20 mouse cellular contexts compared by ENCODE assay signal in genomic region chr3:149171766-149172165, GRCm38 (mm10).
DNase-seq lines count a peak whose midpoint lies in the region; ATAC-seq and TF ChIP-seq lines count a peak whose summit lies in the region.
"Had no signal": no experiment of that assay in that cellular context is flagged by ENCODE, and none has a peak within 500 bp of the region (broad histone marks: within the 10 kb centered on the region; RNA-seq: fewer than 3 reads in every experiment).

No protein-coding gene starts in this region.

- TF ChIP-seq CTCF in lung, embryonic 14.5 days (IDR thresholded peaks at IDR 0.05; ENCODE audit: low read depth): no peak

- H3K27me3 ChIP-seq in lung, embryonic 14.5 days (ENCODE audit: insufficient read depth, low read length): no peaks in the 10 kb centered on the region
- no peaks in the 10 kb centered on the region for H3K27me3 ChIP-seq in kidney, embryonic 15.5 days
- H3K27me3 ChIP-seq: embryonic facial prominence, embryonic 12.5 days; forebrain, embryonic 13.5 days; forebrain, embryonic 15.5 days; Patski had no signal

- H3K36me3 ChIP-seq in lung, embryonic 14.5 days (ENCODE audit: insufficient read depth): no peaks in the 10 kb centered on the region
- no peaks in the 10 kb centered on the region for H3K36me3 ChIP-seq in kidney, embryonic 15.5 days
- H3K36me3 ChIP-seq: embryonic facial prominence, embryonic 10.5 days; embryonic facial prominence, embryonic 12.5 days; forebrain, embryonic 15.5 days had no signal

- 0 out of 2 replicates have a peak, but pooled peaks cover 4% of the 10 kb centered on the region for H3K4me1 ChIP-seq in lung, embryonic 14.5 days (ENCODE audit: insufficient read depth)
- H3K4me1 ChIP-seq in kidney, embryonic 15.5 days: 0 out of 2 replicates have a peak, but pooled peaks cover 5% of the 10 kb centered on the region
- H3K4me1 ChIP-seq: forebrain, embryonic 15.5 days had no signal

- ATAC-seq in lung, embryonic 14.5 days (ENCODE audit: insufficient read depth): no peak
- ATAC-seq in kidney, embryonic 15.5 days (replicated peaks; ENCODE audit: low FRiP score): no peak
- ATAC-seq: activated CD4-positive, CD25-positive, alpha-beta regulatory T cell, adult 4 months; forebrain, embryonic 13.5 days; forebrain, embryonic 15.5 days; forebrain, postnatal 0 days; Patski had no signal

- no peak overlapping the region for H3K27ac ChIP-seq in lung, embryonic 14.5 days (ENCODE audit: low read depth)
- H3K27ac ChIP-seq in kidney, embryonic 15.5 days: no peak overlapping the region
- H3K27ac ChIP-seq: embryonic facial prominence, embryonic 10.5 days; embryonic facial prominence, embryonic 12.5 days; forebrain, embryonic 13.5 days; forebrain, embryonic 15.5 days had no signal

- 27% methylated on average over 4 of the region's 4 CpGs for WGBS in lung, embryonic 14.5 days
- 63% methylated on average over 4 of the region's 4 CpGs for WGBS in kidney, embryonic 15.5 days

- no peak overlapping the region for H3K4me2 ChIP-seq in lung, embryonic 14.5 days
- H3K4me2 ChIP-seq in kidney, embryonic 15.5 days: no peak overlapping the region
- H3K4me2 ChIP-seq: embryonic facial prominence, embryonic 12.5 days; forebrain, embryonic 13.5 days; forebrain, embryonic 15.5 days had no signal

- no peaks in the 10 kb centered on the region for H3K9me3 ChIP-seq in lung, embryonic 14.5 days (ENCODE audit: low read depth, low read length)
- H3K9me3 ChIP-seq in kidney, embryonic 15.5 days (replicated peaks): no peaks in the 10 kb centered on the region
- H3K9me3 ChIP-seq: embryonic facial prominence, embryonic 10.5 days; embryonic facial prominence, embryonic 12.5 days; forebrain, embryonic 13.5 days; forebrain, embryonic 15.5 days had no signal

- peak; percentile 66 for DNase-seq in lung, embryonic 14.5 days
- no peak for DNase-seq in lung, postnatal 4 days
- peak; percentile 55 for DNase-seq in NIH3T3 (ENCODE audit: low read depth)
- DNase-seq in adipocyte (ENCODE audit: low spot score): peak; percentile 12
- DNase-seq: adrenal gland, adult 2 months; adrenal gland, postnatal 10 days; adrenal gland, postnatal 25 days; cerebellum, adult 11-12 months; cerebellum, adult 2 months; cerebellum, adult 9-10 months; cerebellum, postnatal 10 days; cerebellum, postnatal 25 days; forebrain, postnatal 0 days had no signal

- no peak overlapping the region for H3K9ac ChIP-seq in lung, embryonic 14.5 days
- H3K9ac ChIP-seq in kidney, embryonic 15.5 days: no peak overlapping the region
- H3K9ac ChIP-seq: embryonic facial prominence, embryonic 12.5 days; forebrain, embryonic 13.5 days; forebrain, embryonic 15.5 days; forebrain, postnatal 0 days had no signal

- no peak overlapping the region for H3K4me3 ChIP-seq in lung, embryonic 14.5 days (ENCODE audit: low read depth, low read length)
- no peak overlapping the region for H3K4me3 ChIP-seq in kidney, embryonic 15.5 days (replicated peaks)
- H3K4me3 ChIP-seq: embryonic facial prominence, embryonic 10.5 days; embryonic facial prominence, embryonic 12.5 days; forebrain, embryonic 13.5 days; forebrain, embryonic 15.5 days had no signal

Comparison
In these comparisons a context has a peak if more than half of its experiments do, and no peak if none do; other contexts are left out.
1. DNase-seq: peak in lung, embryonic 14.5 days (single experiment), NIH3T3 (single experiment) and adipocyte (single experiment); none in lung, postnatal 4 days (0 of 2).